Mouse (Mus musculus) cerebellum, postnatal 10 days (tissue): ENCODE data around the gene Nkain1.

ENCODE experiments used
- DNase-seq, 2 experiments: peaks; one replicate each; pipeline ENCODE4 v3.0.0; 2021; ENCODE audit warnings: mixed read lengths in 2 of 2

Nkain1 gene

DNA sequence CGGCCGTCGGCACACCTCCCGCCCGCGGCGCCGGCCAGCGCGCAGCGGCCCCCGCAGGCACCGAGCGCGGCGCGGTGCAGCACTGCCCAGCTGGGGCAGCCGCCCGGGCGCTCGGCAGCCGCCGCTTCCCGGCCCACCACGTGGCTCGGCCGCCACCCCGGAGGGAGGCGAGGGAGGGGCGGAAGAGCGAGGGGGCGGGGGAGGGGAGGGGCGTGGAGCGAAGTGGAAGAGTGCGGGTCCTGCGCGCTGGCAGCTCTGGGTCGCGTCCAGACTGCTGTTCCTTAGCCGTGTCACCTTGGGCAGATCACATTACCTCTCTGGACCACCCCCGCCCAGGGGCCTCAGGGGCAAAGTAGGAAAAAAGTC, at the start of gene Nkain1:
Gene Nkain1, minus strand, starts transcription at position 126 of the 366 bp plus-strand sequence.
- DNase-seq = peak; percentile 76 to 83

DNA sequence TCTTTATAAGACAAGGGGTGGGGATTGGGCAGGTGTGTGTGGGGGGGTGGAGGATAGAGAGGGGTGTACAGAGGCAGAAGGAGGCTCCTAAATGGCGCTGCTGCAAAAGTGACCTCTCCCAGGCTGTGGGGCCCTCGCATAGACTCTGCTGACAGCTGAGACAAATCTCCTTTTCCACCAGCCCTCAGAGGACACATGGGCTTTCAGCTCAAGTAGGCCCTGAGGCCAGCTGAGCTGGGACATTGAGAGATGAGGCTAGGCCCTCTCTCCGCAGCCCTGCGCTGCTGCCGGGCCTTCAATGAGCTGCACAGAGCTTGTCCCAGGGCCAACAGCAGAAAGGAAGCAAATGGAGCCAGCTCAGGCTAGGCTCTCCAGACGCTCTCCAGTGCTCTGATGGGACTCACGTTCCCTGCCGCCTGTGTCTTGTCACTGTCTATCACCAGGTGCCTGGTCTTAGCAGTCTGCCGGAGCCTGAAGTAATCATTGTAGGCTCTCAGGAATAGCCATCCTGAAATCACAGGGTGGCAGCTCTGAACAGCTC, 4.8 kb upstream of the Nkain1 start:
- no peak for DNase-seq

DNA sequence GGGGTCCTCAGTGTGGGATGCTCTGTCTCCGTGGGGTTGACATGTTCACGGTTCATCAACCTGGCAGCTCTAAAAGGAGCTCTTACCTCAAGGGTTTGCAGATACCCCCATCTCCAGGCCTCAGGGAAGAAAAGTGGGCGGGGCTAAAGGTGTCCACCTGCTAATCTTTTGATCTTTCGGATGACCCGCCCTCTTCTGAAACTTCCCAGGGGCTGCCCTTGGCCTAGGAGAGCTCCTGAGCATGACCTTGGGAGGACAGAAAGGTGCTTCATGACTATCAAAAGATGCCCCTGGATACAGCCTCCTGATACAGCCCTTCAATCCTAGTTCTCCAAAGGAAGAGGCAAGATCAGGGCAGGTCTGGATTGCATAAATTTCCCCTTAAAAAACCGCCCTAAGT, 3.1 kb upstream of the Nkain1 start:
- DNase-seq = peak in 1 of 2 experiments; percentile 43

GRCm38 (mm10) chr4:130576247-130576931, 2.4 kb upstream of the Nkain1 start:
- DNase-seq = no peak

GRCm38 (mm10) chr4:130575533-130575932, 1.6 kb upstream of the Nkain1 start:
- no peak for DNase-seq

DNA sequence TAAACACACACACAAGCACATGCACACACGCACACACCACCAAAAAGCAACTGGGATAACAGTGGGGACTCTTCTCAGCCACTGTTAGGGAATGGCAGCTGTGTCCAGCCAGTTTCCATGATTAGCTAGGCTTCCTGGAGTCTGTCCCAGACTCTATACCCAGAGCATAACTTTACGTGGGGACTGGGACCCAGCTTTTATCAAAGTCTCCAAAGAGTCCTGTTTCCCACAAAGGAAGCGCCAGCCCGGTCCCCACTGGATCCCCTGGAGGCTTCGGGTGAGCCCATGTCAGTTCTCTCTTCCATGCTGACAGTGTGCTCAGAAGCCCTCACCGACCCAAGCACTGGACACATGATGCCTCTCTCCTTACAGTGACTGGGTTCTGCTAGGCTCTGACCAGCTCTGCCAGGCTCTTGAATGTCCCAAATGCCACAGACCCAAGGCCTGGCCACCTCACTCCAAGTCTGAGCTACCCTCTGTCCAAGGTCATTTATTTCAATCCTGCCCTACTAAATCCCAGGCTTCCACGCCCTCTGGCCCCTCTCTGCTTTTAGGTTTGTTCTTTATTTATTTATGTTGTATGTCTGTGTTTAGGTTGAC, 988 bp upstream of the Nkain1 start:
- no peak for DNase-seq

DNA sequence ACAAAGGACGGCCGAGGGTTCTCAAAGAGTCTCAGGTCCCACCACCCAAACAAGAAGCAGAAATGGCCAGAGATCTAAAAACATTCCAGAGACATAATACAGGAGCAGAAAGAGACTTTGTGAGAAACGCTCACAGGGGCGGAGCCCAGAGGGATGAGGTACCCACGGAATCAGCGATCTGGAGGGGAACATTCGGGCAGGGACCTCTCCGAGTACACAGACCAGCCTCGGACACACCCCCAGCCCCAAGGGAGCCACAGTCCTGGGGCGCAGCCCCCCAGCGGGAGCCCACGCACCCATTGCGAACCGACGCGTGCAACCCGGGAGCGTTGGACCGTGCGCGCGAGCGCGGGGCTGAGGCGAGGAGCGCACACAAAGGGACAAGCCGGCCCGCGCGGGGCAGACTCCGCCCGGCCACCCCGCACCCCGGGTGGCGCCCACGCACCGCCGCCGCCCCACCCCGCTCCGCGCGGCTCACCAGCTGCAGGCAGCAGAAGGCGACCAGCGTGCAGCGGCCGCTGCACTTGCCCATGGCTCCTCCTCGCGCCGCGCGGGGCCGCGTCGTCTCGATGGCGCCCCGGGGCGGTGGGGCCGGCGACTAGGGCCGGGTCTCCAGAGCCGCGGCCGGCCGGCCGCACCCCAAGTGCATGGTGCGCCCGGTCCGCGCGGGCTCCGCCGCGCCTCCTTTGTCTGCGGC, 474 bp downstream of the Nkain1 start:
- DNase-seq = peak; percentile 72 to 78

DNA sequence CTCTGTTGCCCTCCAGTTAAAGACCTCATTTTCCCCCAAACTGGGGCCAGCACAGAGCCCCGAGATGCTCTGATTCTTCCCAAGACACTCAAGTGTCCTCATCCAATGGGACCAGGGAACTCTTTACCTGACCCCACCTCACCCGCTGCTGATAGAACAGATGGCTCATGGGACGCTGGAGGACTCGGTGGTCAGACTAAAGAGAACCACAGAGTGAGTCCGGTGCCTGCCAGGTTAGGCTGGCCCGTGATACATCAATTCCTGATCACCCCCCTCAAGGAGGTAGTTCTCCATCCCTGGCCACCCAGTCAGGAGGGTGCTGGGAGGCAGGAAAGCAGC, 992 bp downstream of the Nkain1 start:
- peak in 1 of 2 experiments; percentile 78 for DNase-seq

- peak; percentile 53 to 55 for DNase-seq
Measured at GRCm38 (mm10) chr4:130572545-130572944, 1.4 kb downstream of the Nkain1 start.

- DNase-seq = peak; percentile 58
Measured at GRCm38 (mm10) chr4:130570941-130571720, 2.8 kb downstream of the Nkain1 start.

GRCm38 (mm10) chr4:130568043-130568978, 5.7 kb downstream of the Nkain1 start:
- peak in 1 of 2 experiments; percentile 52 for DNase-seq

DNA sequence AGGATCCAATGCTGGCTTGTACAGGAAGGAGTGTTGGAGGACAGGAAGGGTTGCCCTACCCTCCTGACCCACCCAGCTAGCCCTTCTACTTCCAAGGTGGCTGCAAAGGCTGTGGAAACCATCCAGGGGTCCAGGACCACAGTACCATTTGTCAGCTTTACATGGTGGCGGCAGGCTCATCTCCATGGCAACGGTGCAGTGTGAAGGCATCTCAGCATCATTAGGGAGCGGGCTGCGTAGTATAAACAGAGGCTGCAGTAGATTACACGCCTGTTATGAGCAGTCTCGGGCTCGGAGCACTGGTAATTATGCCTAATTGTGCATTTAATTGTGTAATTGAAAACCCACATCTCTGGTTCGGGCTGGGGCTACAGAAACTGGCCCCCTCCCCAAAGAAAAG, 10.2 kb downstream of the Nkain1 start:
- DNase-seq = peak; percentile 65 to 68

DNA sequence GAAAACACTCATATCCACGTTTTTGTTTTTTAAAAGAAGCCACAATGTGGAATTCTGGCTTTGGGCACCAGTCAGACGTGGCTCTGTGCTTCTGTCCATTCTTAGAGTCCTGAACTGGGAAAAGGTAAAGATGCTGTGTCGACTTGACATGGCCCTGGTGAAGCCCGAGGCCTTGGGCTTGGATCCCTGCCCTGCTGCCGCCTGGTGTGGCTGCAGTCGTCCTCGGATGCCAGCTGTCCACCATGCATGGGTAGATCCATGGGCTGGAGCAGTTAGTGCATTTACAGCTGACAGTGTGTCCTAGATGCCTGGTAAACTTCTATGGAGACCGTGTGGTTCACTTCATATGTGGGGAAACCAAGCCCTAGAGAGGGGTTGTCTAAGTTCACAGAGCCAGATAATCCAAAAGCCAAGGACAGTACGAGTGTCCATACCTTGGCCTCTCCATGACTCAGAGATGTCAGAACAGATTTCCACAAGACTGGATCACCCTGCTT, 10.7 kb downstream of the Nkain1 start:
- peak; percentile 78 to 85 for DNase-seq

- peak in 1 of 2 experiments; percentile 51 for DNase-seq
Measured at GRCm38 (mm10) chr4:130560576-130561310, 13.2 kb downstream of the Nkain1 start.

- DNase-seq = peak in 1 of 2 experiments; percentile 52
Measured at GRCm38 (mm10) chr4:130559220-130559619, 14.8 kb downstream of the Nkain1 start.

DNA sequence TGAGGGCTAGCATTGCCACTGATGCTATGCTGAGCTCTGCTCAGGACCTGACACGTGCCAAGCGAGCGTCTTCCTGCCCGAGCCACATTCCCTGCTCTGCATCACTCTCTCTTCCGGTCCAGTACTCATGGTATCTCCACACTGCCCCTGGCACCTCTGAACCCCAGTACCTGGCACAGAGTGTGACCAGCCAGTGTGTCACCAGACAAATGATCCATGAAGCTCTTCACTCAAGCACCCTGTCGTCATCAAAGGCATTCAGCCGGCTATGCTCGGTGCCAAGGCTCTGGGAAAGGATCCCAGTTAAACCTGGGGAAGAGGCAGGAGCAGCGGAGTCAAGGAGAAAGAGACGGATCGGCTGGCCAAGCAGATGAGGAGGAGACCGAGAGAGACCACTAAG, 16.1 kb downstream of the Nkain1 start:
- DNase-seq = peak; percentile 92 to 94

GRCm38 (mm10) chr4:130556992-130557391, 17.0 kb downstream of the Nkain1 start:
- no peak for DNase-seq

DNA sequence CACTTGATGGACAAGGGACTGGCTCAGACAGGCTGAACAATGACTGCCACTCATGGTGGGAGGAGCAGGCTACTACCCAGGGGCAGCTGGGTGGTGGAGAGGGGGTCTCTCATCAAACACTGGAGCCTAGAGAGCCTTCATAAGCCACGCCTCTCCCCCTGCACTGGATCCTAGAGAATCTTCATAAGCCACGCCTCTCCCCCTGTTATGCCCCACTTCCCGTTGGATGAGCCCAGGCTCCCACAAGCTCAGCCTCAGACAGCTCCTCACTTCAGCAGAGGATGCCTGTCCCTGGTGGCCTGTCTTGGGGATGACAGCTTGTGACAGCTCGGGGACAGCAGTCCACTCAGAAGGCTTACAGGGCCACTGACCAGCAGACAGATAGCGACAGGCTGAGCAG, 17.7 kb downstream of the Nkain1 start:
- DNase-seq = peak; percentile 61 to 63

DNA sequence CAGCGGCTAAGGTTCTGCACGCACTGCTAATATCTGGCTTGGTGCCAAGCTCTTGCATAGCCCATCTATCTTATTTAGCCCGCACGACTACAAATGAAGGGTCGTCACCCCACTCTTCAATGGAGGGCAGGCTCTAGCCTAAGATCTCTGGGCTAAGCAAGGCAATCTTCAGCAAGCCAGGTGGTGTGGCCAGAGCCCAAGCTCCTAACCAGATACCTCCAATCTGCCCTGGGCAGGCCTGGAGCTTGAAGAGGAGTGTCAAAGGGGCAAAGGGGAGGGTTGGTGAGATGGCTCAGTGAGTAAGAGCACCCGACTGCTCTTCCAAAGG, 20.9 kb downstream of the Nkain1 start:
- peak; percentile 53 to 68 for DNase-seq

- DNase-seq = peak; percentile 71 to 77
Measured at GRCm38 (mm10) chr4:130552312-130553120, 21.5 kb downstream of the Nkain1 start.
